Mouse (Mus musculus): ENCODE measurements around the gene Abhd16a. TPM values are rescaled to one million over a fixed set of nuclear protein-coding genes. Genes with fewer than 3 reads are reported as not detected.
"Not testable (repeated sequence)": the region's sequence is repeated elsewhere in the genome, so short reads cannot be mapped to it uniquely, and the experiment has no call there.

Abhd16a gene
- total RNA-seq, 2 experiments from 2014 or later, result 26.7 to 35.0 TPM

- no peak for ATAC-seq (replicated peaks; ENCODE audit: poor library complexity, severe bottlenecking)
Measured at GRCm38 (mm10) chr17:35111774-35112173, 22.7 kb downstream of the Abhd16a start.

- peak; percentile 63 for ATAC-seq (replicated peaks; ENCODE audit: poor library complexity, severe bottlenecking)
Measured at GRCm38 (mm10) chr17:35115046-35116019, 26.3 kb downstream of the Abhd16a start, which contains the start of gene Ly6g5b. Gene Ly6g5b (minus strand): TSS chr17:35115428.

DNA sequence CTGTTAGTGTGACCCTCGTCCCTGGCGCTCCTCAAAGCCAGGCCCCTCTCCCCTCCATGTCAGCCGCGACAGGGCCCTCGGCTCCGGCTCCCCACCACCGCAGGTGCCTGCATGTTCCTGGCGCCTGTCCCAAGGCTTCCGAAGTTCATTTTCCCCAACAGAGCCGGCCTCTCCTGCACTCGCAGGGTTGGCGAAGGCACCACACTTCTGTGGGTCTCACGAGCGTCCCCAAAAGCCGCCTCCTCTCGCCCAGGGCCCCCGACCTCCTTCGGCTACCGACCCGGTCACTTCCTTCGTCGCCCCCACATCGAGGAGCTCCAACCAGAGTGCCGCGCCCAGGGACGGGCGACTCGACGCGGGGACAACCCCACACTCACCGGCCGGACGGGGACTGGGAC is 31.7 kb downstream of the Abhd16a start:
- no peak for ATAC-seq (replicated peaks; ENCODE audit: poor library complexity, severe bottlenecking)

GRCm38 (mm10) chr17:35121143-35121799 is 32.2 kb downstream of the Abhd16a start, which contains the start of gene Gpank1:
Gene Gpank1 (plus strand): TSS chr17:35121455.
- ATAC-seq (replicated peaks; ENCODE audit: poor library complexity, severe bottlenecking), result peak; percentile 85

DNA sequence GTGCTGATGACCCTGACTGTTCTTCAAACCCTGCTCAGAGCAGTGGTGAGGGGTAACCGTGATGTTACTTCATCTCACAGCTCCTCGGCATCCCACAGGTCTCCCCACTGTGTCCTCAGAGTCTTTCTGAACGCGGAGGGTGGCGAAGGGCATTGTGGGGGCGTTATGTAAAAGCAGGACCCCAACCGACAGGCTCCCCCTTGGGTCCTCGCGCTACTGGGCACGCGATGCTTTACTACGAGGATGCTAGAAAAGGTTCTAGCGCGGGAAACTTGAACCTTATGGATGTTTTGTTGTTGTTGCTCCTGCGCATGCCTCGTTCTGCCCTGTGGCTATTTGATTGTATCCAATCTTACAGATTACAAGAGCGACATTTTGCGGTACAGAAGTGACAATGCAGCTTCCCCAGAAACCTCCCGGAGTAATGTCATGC is 32.8 kb downstream of the Abhd16a start, which contains the start of gene Csnk2b:
TSS of gene Csnk2b (minus strand) at position 183 of the 433 bp plus-strand sequence.
- peak; percentile 5; the same call in 1 of the 2 replicates for ATAC-seq (replicated peaks; ENCODE audit: poor library complexity, severe bottlenecking)

DNA sequence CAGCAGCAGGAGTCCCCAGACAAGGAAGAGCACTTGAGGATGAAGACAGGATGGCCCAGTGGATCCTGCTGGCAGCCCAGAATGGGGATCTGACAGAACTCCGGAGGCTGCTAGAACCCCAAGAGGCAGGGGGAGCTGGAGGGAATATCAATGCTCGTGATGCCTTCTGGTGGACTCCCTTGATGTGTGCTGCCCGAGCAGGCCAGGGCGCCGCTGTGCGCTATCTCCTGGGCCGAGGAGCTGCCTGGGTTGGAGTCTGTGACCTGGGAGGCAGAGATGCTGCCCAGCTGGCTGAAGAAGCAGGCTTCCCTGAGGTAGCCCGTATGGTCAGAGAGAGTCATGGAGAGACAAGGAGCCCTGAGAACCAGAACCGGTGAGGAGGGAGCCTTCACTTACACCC is 34.2 kb downstream of the Abhd16a start:
- not testable (repeated sequence) for ATAC-seq (replicated peaks; ENCODE audit: poor library complexity, severe bottlenecking)

DNA sequence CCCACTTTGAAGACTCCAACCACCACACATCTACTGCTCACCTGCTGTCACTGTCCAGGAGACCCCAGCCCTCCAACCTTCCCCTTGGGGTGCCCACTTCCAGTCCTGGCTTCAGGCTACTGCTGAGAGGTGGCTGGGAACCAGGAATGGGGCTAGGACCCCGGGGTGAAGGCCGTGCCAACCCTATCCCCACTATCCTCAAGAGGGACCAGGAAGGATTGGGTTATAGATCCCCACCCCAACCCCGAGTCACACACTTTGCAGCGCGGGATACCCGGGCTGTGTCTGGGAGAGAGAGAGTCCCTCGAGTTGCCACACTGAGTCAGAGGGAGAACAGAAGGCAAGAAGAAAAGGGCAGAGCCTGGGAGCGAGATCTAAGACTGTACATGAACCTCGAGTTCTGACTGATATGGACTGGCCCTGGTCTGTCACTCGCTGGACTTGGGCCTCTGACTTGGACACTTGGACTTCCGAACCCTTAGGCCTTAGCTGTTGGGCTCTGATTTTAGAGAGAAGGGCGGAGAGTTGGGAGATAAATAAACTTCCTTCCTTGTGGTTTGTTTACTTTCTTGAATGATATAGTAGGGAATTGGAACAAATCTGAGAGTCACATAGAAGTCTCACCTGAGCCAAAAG is 35.3 kb downstream of the Abhd16a start:
- ATAC-seq (replicated peaks; ENCODE audit: poor library complexity, severe bottlenecking), result not testable (repeated sequence)

- ATAC-seq (replicated peaks; ENCODE audit: poor library complexity, severe bottlenecking), result peak; percentile 32; the same call in 1 of the 2 replicates
Measured at GRCm38 (mm10) chr17:35125081-35125480, 36.0 kb downstream of the Abhd16a start.

GRCm38 (mm10) chr17:35125578-35125977 is 36.5 kb downstream of the Abhd16a start:
- ATAC-seq (replicated peaks; ENCODE audit: poor library complexity, severe bottlenecking), result no peak

DNA sequence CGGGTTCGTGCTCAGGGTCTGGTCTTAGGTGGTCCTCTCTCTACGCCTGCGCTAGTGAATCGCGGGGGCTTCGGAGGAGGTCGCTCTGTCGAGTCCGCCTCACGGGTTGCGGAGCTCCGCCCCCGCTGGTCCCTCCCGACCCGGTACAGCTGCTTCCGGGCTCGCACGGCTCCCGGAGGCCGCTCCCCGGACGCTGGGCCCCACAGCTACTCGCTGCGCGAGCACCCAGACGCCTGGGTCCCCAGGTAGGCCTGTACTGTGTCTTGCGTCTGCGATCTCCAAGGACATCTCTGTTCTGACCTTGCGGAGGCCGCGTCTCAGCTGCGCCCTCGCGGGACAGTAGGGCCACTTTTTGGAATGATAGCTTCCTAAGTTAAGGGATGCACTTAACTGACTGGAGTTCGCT is 37.1 kb downstream of the Abhd16a start, which contains the start of gene D17H6S53E:
TSS of gene D17H6S53E (plus strand) at position 168 of the 406 bp plus-strand sequence.
- peak; percentile 37 for ATAC-seq (replicated peaks; ENCODE audit: poor library complexity, severe bottlenecking)

GRCm38 (mm10) chr17:35127017-35127416 is 38.0 kb downstream of the Abhd16a start:
- peak; percentile 38 for ATAC-seq (replicated peaks; ENCODE audit: poor library complexity, severe bottlenecking)

DNA sequence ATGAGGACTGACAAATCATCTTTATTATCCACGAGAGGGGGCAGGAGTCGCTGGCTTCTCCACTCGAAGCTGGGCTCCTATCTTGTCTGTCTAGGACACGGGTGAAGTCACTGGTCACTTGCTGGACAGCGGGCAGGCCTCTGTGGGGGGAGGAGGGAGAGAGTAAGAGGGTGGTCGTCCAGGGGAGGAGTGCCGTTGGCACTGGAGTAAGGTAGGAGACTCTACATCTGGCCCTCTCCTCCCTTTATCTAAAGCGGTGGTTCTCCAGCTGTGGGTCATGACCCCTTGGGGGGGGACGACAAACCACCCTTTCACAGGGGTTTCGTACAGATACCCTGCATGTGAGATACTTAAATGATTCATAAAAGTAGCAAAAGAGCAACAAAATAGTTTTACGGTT is 39.9 kb downstream of the Abhd16a start:
- ATAC-seq (replicated peaks; ENCODE audit: poor library complexity, severe bottlenecking), result no peak

GRCm38 (mm10) chr17:35131038-35131437 is 42.0 kb downstream of the Abhd16a start:
- ATAC-seq (replicated peaks; ENCODE audit: poor library complexity, severe bottlenecking), result no peak

GRCm38 (mm10) chr17:35131500-35132173 is 42.6 kb downstream of the Abhd16a start, which contains the start of gene Apom:
Gene Apom (minus strand): TSS chr17:35132050.
- ATAC-seq (replicated peaks; ENCODE audit: poor library complexity, severe bottlenecking), result no peak

GRCm38 (mm10) chr17:35132174-35132560 is 43.1 kb downstream of the Abhd16a start:
- no peak for ATAC-seq (replicated peaks; ENCODE audit: poor library complexity, severe bottlenecking)

GRCm38 (mm10) chr17:35133517-35133916 is 44.5 kb downstream of the Abhd16a start:
- ATAC-seq (replicated peaks; ENCODE audit: poor library complexity, severe bottlenecking), result no peak

DNA sequence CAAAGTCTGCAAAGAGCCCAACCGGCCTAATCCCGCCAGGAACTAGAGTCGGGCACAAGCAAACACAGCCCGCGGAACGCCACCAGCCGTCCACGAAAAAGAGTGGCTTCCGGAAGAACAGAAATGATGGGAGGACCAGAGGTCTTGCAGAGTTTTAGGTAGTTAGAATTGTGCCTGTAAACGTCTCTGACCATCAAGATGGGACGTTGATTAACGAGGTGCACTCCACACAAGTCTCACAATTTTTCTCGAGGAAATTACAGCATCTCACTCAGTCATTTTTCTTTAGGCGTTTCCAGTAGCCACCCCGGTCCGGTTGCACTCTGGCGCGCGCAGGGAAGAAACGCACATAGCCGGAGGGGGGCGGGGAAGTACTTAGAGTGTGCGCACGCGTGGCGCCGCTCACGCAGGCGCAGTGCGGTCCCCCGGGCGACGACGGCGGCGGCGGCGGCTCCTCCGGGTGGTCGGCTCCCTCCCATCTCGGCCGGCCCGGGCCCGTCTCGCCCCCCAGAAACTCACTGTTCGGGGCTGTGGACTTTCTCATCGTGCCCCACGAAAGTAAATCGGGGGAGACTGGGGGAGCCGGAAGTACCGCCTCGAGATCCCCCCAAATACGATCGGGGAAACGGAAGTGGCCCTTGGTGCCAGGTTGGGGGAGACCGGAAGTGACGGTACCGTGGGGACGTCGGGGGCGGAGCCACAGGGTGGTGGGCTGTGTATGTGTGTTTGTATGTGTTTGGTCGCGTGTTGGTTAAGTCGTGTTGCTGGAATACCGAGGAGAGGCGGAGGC is 45.9 kb downstream of the Abhd16a start, which contains the start of gene Bag6:
TSS of gene Bag6 (plus strand) at position 378 of the 790 bp plus-strand sequence.
- peak; percentile 84 for ATAC-seq (replicated peaks; ENCODE audit: poor library complexity, severe bottlenecking)

DNA sequence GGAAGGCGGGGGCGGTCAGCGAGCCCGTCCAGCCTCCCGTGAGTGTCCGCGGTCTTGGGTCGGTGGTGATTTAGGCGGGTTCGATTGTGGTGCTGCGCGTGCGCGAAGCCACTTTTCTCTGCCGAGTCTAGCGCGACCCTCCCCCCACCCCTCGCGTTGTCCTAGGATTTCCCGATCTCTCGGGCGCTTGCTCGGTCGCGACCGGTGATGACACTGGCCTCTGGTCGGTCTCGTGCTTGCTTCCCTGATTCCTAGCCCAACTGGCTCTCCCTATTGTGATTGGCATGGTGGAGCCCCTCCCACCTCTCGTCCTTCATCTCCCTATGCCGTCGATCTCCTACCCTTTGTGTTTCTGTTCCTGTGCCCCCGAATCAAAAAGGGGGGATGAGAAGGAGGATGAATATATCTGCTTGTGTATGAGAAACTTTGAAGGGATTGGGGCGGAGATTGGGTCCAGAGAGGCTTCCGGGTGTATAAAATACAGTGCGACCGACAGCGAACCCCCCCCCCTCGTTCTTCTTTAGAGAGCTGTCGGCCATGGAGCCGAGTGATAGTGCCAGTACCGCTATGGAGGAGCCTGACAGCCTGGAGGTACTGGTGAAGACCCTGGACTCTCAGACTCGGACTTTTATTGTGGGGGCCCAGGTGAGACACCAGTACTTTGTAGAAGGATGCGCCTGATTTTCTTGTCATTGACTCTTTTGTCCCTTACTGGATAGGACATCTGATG is 46.7 kb downstream of the Abhd16a start:
- peak; percentile 74 for ATAC-seq (replicated peaks; ENCODE audit: poor library complexity, severe bottlenecking)

Measured in granulocyte monocyte progenitor cell, adult 5-6 weeks (primary cell).